Mouse (Mus musculus): ENCODE measurements around the gene Col8a2.

Gene Col8a2

GRCm38 (mm10) chr4:126301584-126302309, 15.2 kb downstream of the Col8a2 start:
- no peak for DNase-seq (ENCODE audit: low read depth)

- DNase-seq (ENCODE audit: low read depth): no peak
Measured at GRCm38 (mm10) chr4:126303877-126304276, 17.3 kb downstream of the Col8a2 start.

GRCm38 (mm10) chr4:126305428-126305827, 18.8 kb downstream of the Col8a2 start:
- DNase-seq (ENCODE audit: low read depth): no peak

- no peak for DNase-seq (ENCODE audit: low read depth)
Measured at GRCm38 (mm10) chr4:126306058-126306457, 19.5 kb downstream of the Col8a2 start.

GRCm38 (mm10) chr4:126306827-126307226, 20.2 kb downstream of the Col8a2 start:
- DNase-seq (ENCODE audit: low read depth): no peak

- DNase-seq (ENCODE audit: low read depth): no peak
Measured at GRCm38 (mm10) chr4:126309211-126309921, 22.8 kb downstream of the Col8a2 start.

- peak; percentile 77 for DNase-seq (ENCODE audit: low read depth)
Measured at GRCm38 (mm10) chr4:126309922-126310309, 23.3 kb downstream of the Col8a2 start.

- no peak for DNase-seq (ENCODE audit: low read depth)
Measured at GRCm38 (mm10) chr4:126310344-126310743, 23.8 kb downstream of the Col8a2 start.

GRCm38 (mm10) chr4:126311566-126312200, 25.1 kb downstream of the Col8a2 start:
- no peak for DNase-seq (ENCODE audit: low read depth)

GRCm38 (mm10) chr4:126313202-126313601, 26.6 kb downstream of the Col8a2 start:
- DNase-seq (ENCODE audit: low read depth): no peak

- DNase-seq (ENCODE audit: low read depth): no peak
Measured at GRCm38 (mm10) chr4:126314393-126314792, 27.8 kb downstream of the Col8a2 start.

GRCm38 (mm10) chr4:126315931-126316330, 29.3 kb downstream of the Col8a2 start:
- no peak for DNase-seq (ENCODE audit: low read depth)

GRCm38 (mm10) chr4:126316443-126317040, 29.9 kb downstream of the Col8a2 start:
- DNase-seq (ENCODE audit: low read depth): no peak

- DNase-seq (ENCODE audit: low read depth): no peak
Measured at GRCm38 (mm10) chr4:126319806-126320205, 33.2 kb downstream of the Col8a2 start.

- peak; percentile 99 for DNase-seq (ENCODE audit: low read depth)
Measured at GRCm38 (mm10) chr4:126321111-126321853, 34.7 kb downstream of the Col8a2 start, which contains the start of gene Adprhl2. Gene Adprhl2, minus strand, starts transcription at chr4:126321703.

- no peak for DNase-seq (ENCODE audit: low read depth)
Measured at GRCm38 (mm10) chr4:126321854-126322511, 35.4 kb downstream of the Col8a2 start.

- DNase-seq (ENCODE audit: low read depth): no peak
Measured at GRCm38 (mm10) chr4:126322646-126323045, 36.1 kb downstream of the Col8a2 start.

GRCm38 (mm10) chr4:126324861-126325260, 38.3 kb downstream of the Col8a2 start:
- DNase-seq (ENCODE audit: low read depth): no peak

- no peak for DNase-seq (ENCODE audit: low read depth)
Measured at GRCm38 (mm10) chr4:126325281-126325861, 38.8 kb downstream of the Col8a2 start, which contains the start of gene Tekt2. Gene Tekt2, minus strand, starts transcription at chr4:126325688.

GRCm38 (mm10) chr4:126326036-126326435, 39.4 kb downstream of the Col8a2 start:
- no peak for DNase-seq (ENCODE audit: low read depth)

- no peak for DNase-seq (ENCODE audit: low read depth)
Measured at GRCm38 (mm10) chr4:126330295-126330694, 43.7 kb downstream of the Col8a2 start.
